Mouse (Mus musculus) kidney, adult 2 months (tissue): ENCODE measurements around the gene Ak2. TPM values are rescaled to one million over a fixed set of nuclear protein-coding genes. Genes with fewer than 3 reads are reported as not detected.

Source experiments
- DNase-seq: peaks from one replicate; pipeline ENCODE4 v3.0.0; 2021
- H3K27ac ChIP-seq: fragments of 200-500 bp; 2 replicates; pipeline ENCODE4 v1.5.1; 2012; ENCODE audit warnings: low read depth, low read length, control low read depth, inconsistent platforms; ENCODE audit not compliant: insufficient read depth
- H3K27me3 ChIP-seq: fragments of 200-500 bp; replicated peaks from 2 replicates; pipeline ENCODE4 v1.6.1; 2012; ENCODE audit warnings: mild to moderate bottlenecking, moderate library complexity, low read length, inconsistent platforms; ENCODE audit not compliant: control insufficient read depth, insufficient read depth
- H3K36me3 ChIP-seq: fragments of 200-500 bp; 2 replicates; pipeline ENCODE4 v1.6.1; 2012; ENCODE audit warnings: mild to moderate bottlenecking, moderate library complexity, low read length, inconsistent platforms; ENCODE audit not compliant: control insufficient read depth, insufficient read depth
- H3K4me1 ChIP-seq: fragments of 200-500 bp; 2 replicates; pipeline ENCODE4 v1.6.1; 2011; ENCODE audit warnings: low read length; ENCODE audit not compliant: control insufficient read depth, insufficient read depth
- H3K4me3 ChIP-seq: fragments of 200-500 bp; 2 replicates; pipeline ENCODE4 v1.5.1; 2011; ENCODE audit warnings: mild to moderate bottlenecking, low read depth, low read length, control low read depth; ENCODE audit not compliant: insufficient read depth
- CTCF ChIP-seq: fragments of 200-500 bp; conservative IDR thresholded peaks from 2 replicates; pipeline ENCODE4 v1.5.1; 2011; ENCODE audit warnings: low read depth, mild to moderate bottlenecking, control low read depth, low read length, moderate library complexity, mixed read lengths; ENCODE audit not compliant: insufficient read depth, insufficient read length
- POLR2A ChIP-seq: fragments of 200-500 bp; IDR thresholded peaks from one replicate; pipeline ENCODE4 v1.6.1; 2011; ENCODE audit warnings: low read depth, low read length, control low read depth
- WGBS: fragments of 180-500 bp; shearing (Covaris S2); methylation state at CpG from one replicate; pipeline ENCODE4 v1.1.7; 2018; 5-methylcytosine and 5-hydroxymethylcytosine counted together
- polyA plus RNA-seq: library from polyadenylated mRNA; depleted of rRNA; stranded (reverse); fragments of >200 nt; gene quantifications from 2 replicates; pipeline ENCODE4 v1.2.3, GENCODE M21; 2012

Ak2 gene
- polyA plus RNA-seq, 1 experiment, result 110 TPM

GRCm38 (mm10) chr4:128995238-128995637 is 3.5 kb downstream of the Ak2 start:
- H3K36me3 ChIP-seq, result no peaks in the 10 kb centered on the region
- WGBS, result 60% methylated on average over 7 of the region's 7 CpGs
- no peak overlapping the region for H3K4me3 ChIP-seq
- no peaks in the 10 kb centered on the region for H3K27me3 ChIP-seq
- no peak for DNase-seq
- no peak overlapping the region for H3K27ac ChIP-seq
- peaks cover 32% of the 10 kb centered on the region for H3K4me1 ChIP-seq
- TF ChIP-seq CTCF (no peak), POLR2A (no peak)

GRCm38 (mm10) chr4:128997258-128997657 is 5.5 kb downstream of the Ak2 start:
- TF ChIP-seq POLR2A, result no peak
- TF ChIP-seq CTCF, result no peak
- Histone ChIP-seq H3K27me3 (no peaks in the 10 kb centered on the region), H3K36me3 (no peaks in the 10 kb centered on the region), H3K4me1 (peaks cover 42% of the 10 kb centered on the region), H3K4me3 (no peak overlapping the region), H3K27ac (no peak overlapping the region)
- 43% methylated on average over 8 of the region's 8 CpGs for WGBS
- DNase-seq, result peak; percentile 50

GRCm38 (mm10) chr4:128998401-128998800 is 6.6 kb downstream of the Ak2 start:
- Histone ChIP-seq H3K36me3 (peaks cover 4% of the 10 kb centered on the region; the same call in 1 of the 2 replicates), H3K27ac (no peak overlapping the region), H3K4me3 (no peak overlapping the region), H3K4me1 (peaks cover 40% of the 10 kb centered on the region), H3K27me3 (no peaks in the 10 kb centered on the region)
- no peak for DNase-seq
- TF ChIP-seq CTCF (no peak), POLR2A (no peak)
- WGBS, result 60% methylated on average over 8 of the region's 8 CpGs

- no peak overlapping the region for H3K4me3 ChIP-seq
- peak overlapping the region; percentile 2; the same call in 1 of the 2 replicates for H3K27ac ChIP-seq
- TF ChIP-seq POLR2A, result no peak
- no peak for TF ChIP-seq CTCF
- DNase-seq, result peak; percentile 91
- peaks cover 5% of the 10 kb centered on the region; the same call in 1 of the 2 replicates for H3K36me3 ChIP-seq
- 47% methylated on average over 3 of the region's 3 CpGs for WGBS
- peaks cover 34% of the 10 kb centered on the region for H3K4me1 ChIP-seq
- H3K27me3 ChIP-seq, result no peaks in the 10 kb centered on the region
Measured at GRCm38 (mm10) chr4:129000786-129001185, 9.0 kb downstream of the Ak2 start.

GRCm38 (mm10) chr4:129003720-129004119 is 12.0 kb downstream of the Ak2 start:
- peaks cover 13% of the 10 kb centered on the region; the same call in 1 of the 2 replicates for H3K4me1 ChIP-seq
- no peak for TF ChIP-seq CTCF
- TF ChIP-seq POLR2A, result no peak
- peaks cover 5% of the 10 kb centered on the region; the same call in 1 of the 2 replicates for H3K36me3 ChIP-seq
- H3K27ac ChIP-seq, result no peak overlapping the region
- DNase-seq, result no peak
- H3K27me3 ChIP-seq, result no peaks in the 10 kb centered on the region
- H3K4me3 ChIP-seq, result no peak overlapping the region
- 71% methylated on average over 8 of the region's 8 CpGs for WGBS

GRCm38 (mm10) chr4:129008006-129008519 is 16.3 kb downstream of the Ak2 start:
- no peaks in the 10 kb centered on the region; the same call in 1 of the 2 replicates for H3K4me1 ChIP-seq
- TF ChIP-seq CTCF (no peak), POLR2A (no peak)
- DNase-seq, result no peak
- H3K4me3 ChIP-seq, result no peak overlapping the region
- 82% methylated on average over 12 of the region's 12 CpGs for WGBS
- H3K27ac ChIP-seq, result no peak overlapping the region
- H3K27me3 ChIP-seq, result no peaks in the 10 kb centered on the region
- H3K36me3 ChIP-seq, result peaks cover 6% of the 10 kb centered on the region; the same call in 1 of the 2 replicates

- DNase-seq, result no peak
- Histone ChIP-seq H3K36me3 (peaks cover 3% of the 10 kb centered on the region; the same call in 1 of the 2 replicates), H3K27ac (no peak overlapping the region)
Measured at GRCm38 (mm10) chr4:129008672-129009071, 16.9 kb downstream of the Ak2 start.

More at GRCm38 (mm10) chr4:129008672-129009071, 16.9 kb downstream of the Ak2 start:
- Histone ChIP-seq H3K4me1 (no peaks in the 10 kb centered on the region; the same call in 1 of the 2 replicates), H3K27me3 (no peaks in the 10 kb centered on the region), H3K4me3 (no peak overlapping the region)
- no peak for TF ChIP-seq CTCF
- TF ChIP-seq POLR2A, result no peak
- WGBS, result 77% methylated on average over 3 of the region's 3 CpGs
